Mouse (Mus musculus): Measurements from ENCODE around the gene Pink1. TPM values are rescaled to one million over a fixed set of nuclear protein-coding genes. Genes with fewer than 3 reads are reported as not detected.

The Pink1 gene
- polyA plus RNA-seq, 1 experiment = 182 TPM

GRCm38 (mm10) chr4:138318509-138319266 lies 7.4 kb downstream of the Pink1 start:
- 56% methylated on average over 6 of the region's 6 CpGs for WGBS
- TF ChIP-seq CTCF (IDR thresholded peaks at IDR 0.05; ENCODE audit: insufficient read depth, low read length) = peak; percentile 76
- no peak for TF ChIP-seq POLR2A (IDR thresholded peaks at IDR 0.05; ENCODE audit: borderline replicate concordance, extremely low read depth, low read depth, low read length)
- H3K4me3 ChIP-seq (replicated peaks; ENCODE audit: extremely low read depth, low read depth, low read length) = no peak overlapping the region
- H3K4me1 ChIP-seq (ENCODE audit: control insufficient read depth, insufficient read depth, low read length) = peaks cover 6% of the 10 kb centered on the region
- DNase-seq = peak; percentile 53

GRCm38 (mm10) chr4:138316369-138316768 lies 9.7 kb downstream of the Pink1 start:
- TF ChIP-seq POLR2A (IDR thresholded peaks at IDR 0.05; ENCODE audit: borderline replicate concordance, extremely low read depth, low read depth, low read length) = no peak
- 0 out of 2 replicates have a peak, but pooled peaks have one; percentile 14 for TF ChIP-seq CTCF (IDR thresholded peaks at IDR 0.05; ENCODE audit: insufficient read depth, low read length)
- 0 out of 2 replicates have a peak, but pooled peaks cover 2% of the 10 kb centered on the region for H3K4me1 ChIP-seq (ENCODE audit: control insufficient read depth, insufficient read depth, low read length)
- 94% methylated on average over 6 of the region's 6 CpGs for WGBS
- DNase-seq = no peak
- H3K4me3 ChIP-seq (replicated peaks; ENCODE audit: extremely low read depth, low read depth, low read length) = no peak overlapping the region

DNA sequence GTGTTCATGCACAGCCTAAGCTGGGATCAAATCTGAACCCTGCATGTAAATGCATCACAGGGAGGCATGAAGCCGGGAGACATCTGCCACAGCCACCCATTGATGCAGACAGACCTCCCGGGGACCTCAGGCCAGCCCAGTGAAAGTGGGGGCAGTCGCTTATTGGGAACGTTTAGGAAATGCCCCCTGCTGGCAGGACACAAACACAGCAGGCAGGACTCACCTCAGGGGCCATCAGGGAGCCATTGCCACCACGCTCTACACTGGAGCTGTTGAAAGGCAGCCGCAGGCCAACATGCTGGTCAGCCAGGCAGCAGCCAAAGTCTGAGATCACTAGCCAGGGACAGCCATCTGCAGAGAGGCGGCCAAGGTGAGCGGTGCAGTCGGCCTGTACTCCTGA lies 10.3 kb downstream of the Pink1 start:
- no peak for TF ChIP-seq POLR2A (IDR thresholded peaks at IDR 0.05; ENCODE audit: borderline replicate concordance, extremely low read depth, low read depth, low read length)
- peak; percentile 37 for TF ChIP-seq CTCF (IDR thresholded peaks at IDR 0.05; ENCODE audit: insufficient read depth, low read length)
- Histone ChIP-seq H3K4me1 (ENCODE audit: control insufficient read depth, insufficient read depth, low read length) (0 out of 2 replicates have a peak, but pooled peaks cover 2% of the 10 kb centered on the region), H3K4me3 (replicated peaks; ENCODE audit: extremely low read depth, low read depth, low read length) (no peak overlapping the region)
- WGBS = 72% methylated on average over 9 of the region's 9 CpGs
- no peak for DNase-seq

DNA sequence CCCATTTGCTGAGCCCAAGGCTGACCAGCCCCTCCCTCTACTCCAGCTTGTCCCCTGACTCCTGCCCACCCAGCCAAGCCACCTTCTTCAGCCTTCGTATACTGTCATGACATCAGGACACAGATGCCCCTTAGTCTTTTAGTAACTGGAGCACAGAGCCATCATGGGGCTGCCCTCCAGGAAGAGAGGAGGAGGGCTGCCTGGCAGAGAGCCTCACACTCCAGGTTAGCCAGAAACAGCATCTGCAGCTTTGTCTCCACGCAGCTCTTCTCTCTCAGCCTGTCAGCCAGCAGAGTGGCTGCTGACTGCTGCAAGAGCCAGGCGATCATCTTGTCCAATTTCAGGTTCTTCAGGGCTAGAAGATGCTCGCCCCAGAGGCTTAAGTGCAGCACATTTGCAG lies 12.3 kb downstream of the Pink1 start:
- TF ChIP-seq POLR2A (IDR thresholded peaks at IDR 0.05; ENCODE audit: borderline replicate concordance, extremely low read depth, low read depth, low read length) (0 out of 2 replicates have a peak, but pooled peaks have one; percentile 5), CTCF (IDR thresholded peaks at IDR 0.05; ENCODE audit: insufficient read depth, low read length) (no peak)
- no peak for DNase-seq
- Histone ChIP-seq H3K4me1 (ENCODE audit: control insufficient read depth, insufficient read depth, low read length) (no peaks in the 10 kb centered on the region), H3K4me3 (replicated peaks; ENCODE audit: extremely low read depth, low read depth, low read length) (no peak overlapping the region)
- 84% methylated on average over 4 of the region's 4 CpGs for WGBS

DNA sequence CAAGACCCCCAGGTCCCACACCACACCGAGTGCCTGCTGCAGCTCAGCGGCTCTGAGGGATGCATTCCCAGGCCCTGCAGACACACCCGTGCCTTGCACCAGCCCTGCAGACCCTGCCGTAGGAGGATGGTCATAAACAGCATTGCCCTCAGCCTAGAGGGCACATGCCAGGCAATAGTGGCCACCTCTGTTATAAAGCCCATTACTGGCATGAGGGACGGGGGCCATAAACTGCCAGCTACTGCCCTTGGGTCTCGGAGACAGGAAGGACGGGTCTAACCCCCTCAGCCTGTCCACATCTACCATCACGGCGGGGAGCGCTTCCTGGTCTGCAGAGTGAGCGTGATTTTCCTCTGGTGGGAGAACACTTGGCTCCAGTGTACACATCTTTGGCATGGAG lies 13.1 kb downstream of the Pink1 start:
- TF ChIP-seq CTCF (IDR thresholded peaks at IDR 0.05; ENCODE audit: insufficient read depth, low read length) (no peak), POLR2A (IDR thresholded peaks at IDR 0.05; ENCODE audit: borderline replicate concordance, extremely low read depth, low read depth, low read length) (no peak)
- WGBS = 85% methylated on average over 11 of the region's 11 CpGs
- no peaks in the 10 kb centered on the region for H3K4me1 ChIP-seq (ENCODE audit: control insufficient read depth, insufficient read depth, low read length)

GRCm38 (mm10) chr4:138312105-138312504 lies 14.0 kb downstream of the Pink1 start:
- WGBS = 86% methylated on average over 3 of the region's 3 CpGs
- Histone ChIP-seq H3K4me1 (ENCODE audit: control insufficient read depth, insufficient read depth, low read length) (no peaks in the 10 kb centered on the region), H3K4me3 (replicated peaks; ENCODE audit: extremely low read depth, low read depth, low read length) (no peak overlapping the region)
- TF ChIP-seq CTCF (IDR thresholded peaks at IDR 0.05; ENCODE audit: insufficient read depth, low read length) = no peak
- TF ChIP-seq POLR2A (IDR thresholded peaks at IDR 0.05; ENCODE audit: borderline replicate concordance, extremely low read depth, low read depth, low read length) = no peak
- DNase-seq = no peak

More for the DNA sequence above, 13.1 kb downstream of the Pink1 start:
- DNase-seq = no peak
- no peak overlapping the region for H3K4me3 ChIP-seq (replicated peaks; ENCODE audit: extremely low read depth, low read depth, low read length)

GRCm38 (mm10) chr4:138311595-138311994 lies 14.5 kb downstream of the Pink1 start:
- H3K4me3 ChIP-seq (replicated peaks; ENCODE audit: extremely low read depth, low read depth, low read length) = no peak overlapping the region
- no peak for TF ChIP-seq POLR2A (IDR thresholded peaks at IDR 0.05; ENCODE audit: borderline replicate concordance, extremely low read depth, low read depth, low read length)
- peak; percentile 80 for TF ChIP-seq CTCF (IDR thresholded peaks at IDR 0.05; ENCODE audit: insufficient read depth, low read length)
- DNase-seq = peak; percentile 67
- H3K4me1 ChIP-seq (ENCODE audit: control insufficient read depth, insufficient read depth, low read length) = no peaks in the 10 kb centered on the region
- WGBS = 64% methylated on average over 8 of the region's 8 CpGs

GRCm38 (mm10) chr4:138310311-138310910 lies 15.7 kb downstream of the Pink1 start:
- peaks cover 2% of the 10 kb centered on the region; the same call in 1 of the 2 replicates for H3K4me1 ChIP-seq (ENCODE audit: control insufficient read depth, insufficient read depth, low read length)
- 89% methylated on average over 19 of the region's 19 CpGs for WGBS
- no peak overlapping the region for H3K4me3 ChIP-seq (replicated peaks; ENCODE audit: extremely low read depth, low read depth, low read length)
- TF ChIP-seq CTCF (IDR thresholded peaks at IDR 0.05; ENCODE audit: insufficient read depth, low read length) = no peak
- no peak for TF ChIP-seq POLR2A (IDR thresholded peaks at IDR 0.05; ENCODE audit: borderline replicate concordance, extremely low read depth, low read depth, low read length)
- no peak for DNase-seq

DNA sequence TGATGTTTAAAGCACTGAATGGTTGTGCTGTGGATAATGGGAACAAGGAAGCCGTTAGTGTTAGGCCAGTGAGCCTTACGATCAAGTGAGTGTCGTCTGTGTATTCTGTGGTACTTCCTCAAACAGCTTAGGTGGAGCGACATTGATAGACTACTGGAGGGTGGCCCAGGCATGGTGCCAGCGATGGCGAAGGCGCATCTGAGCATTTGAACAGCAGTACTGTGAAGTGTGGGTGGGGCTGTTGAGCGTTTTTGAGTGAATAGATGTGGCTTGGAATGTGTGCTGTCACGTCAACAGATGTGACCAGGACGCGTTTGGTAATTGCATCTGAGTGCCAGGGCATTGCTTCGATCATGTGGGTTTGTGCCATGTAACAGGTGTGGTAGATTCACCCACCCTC lies 18.4 kb downstream of the Pink1 start:
- no peak for TF ChIP-seq POLR2A (IDR thresholded peaks at IDR 0.05; ENCODE audit: borderline replicate concordance, extremely low read depth, low read depth, low read length)
- no peak overlapping the region for H3K4me3 ChIP-seq (replicated peaks; ENCODE audit: extremely low read depth, low read depth, low read length)
- DNase-seq = no peak
- WGBS = 68% methylated on average over 12 of the region's 12 CpGs
- peaks cover 2% of the 10 kb centered on the region; the same call in 1 of the 2 replicates for H3K4me1 ChIP-seq (ENCODE audit: control insufficient read depth, insufficient read depth, low read length)

Measured in lung, adult 2 months (tissue).